Mouse (Mus musculus) cerebellum, adult 2 months (tissue): ENCODE data around the gene Casp1.

ENCODE experiments used
- CTCF ChIP-seq: fragments of 200-500 bp; IDR thresholded peaks from 2 replicates; pipeline ENCODE4 v1.5.1; 2011; ENCODE audit warnings: low read depth, mild to moderate bottlenecking, control low read depth, low read length, moderate library complexity, borderline replicate concordance; ENCODE audit not compliant: insufficient read depth
- POLR2A ChIP-seq: fragments of 200-500 bp; IDR thresholded peaks from 2 replicates; pipeline ENCODE4 v1.6.1; 2011; ENCODE audit warnings: low read length, control low read depth, borderline replicate concordance; ENCODE audit not compliant: insufficient read depth

- TF ChIP-seq CTCF (no peak), POLR2A (no peak)
Measured at GRCm38 (mm10) chr9:5286597-5286996, 11.7 kb upstream of the Casp1 start.
